Mouse (Mus musculus): Measurements from ENCODE around the gene Nt5c2.

Gene Nt5c2

DNA sequence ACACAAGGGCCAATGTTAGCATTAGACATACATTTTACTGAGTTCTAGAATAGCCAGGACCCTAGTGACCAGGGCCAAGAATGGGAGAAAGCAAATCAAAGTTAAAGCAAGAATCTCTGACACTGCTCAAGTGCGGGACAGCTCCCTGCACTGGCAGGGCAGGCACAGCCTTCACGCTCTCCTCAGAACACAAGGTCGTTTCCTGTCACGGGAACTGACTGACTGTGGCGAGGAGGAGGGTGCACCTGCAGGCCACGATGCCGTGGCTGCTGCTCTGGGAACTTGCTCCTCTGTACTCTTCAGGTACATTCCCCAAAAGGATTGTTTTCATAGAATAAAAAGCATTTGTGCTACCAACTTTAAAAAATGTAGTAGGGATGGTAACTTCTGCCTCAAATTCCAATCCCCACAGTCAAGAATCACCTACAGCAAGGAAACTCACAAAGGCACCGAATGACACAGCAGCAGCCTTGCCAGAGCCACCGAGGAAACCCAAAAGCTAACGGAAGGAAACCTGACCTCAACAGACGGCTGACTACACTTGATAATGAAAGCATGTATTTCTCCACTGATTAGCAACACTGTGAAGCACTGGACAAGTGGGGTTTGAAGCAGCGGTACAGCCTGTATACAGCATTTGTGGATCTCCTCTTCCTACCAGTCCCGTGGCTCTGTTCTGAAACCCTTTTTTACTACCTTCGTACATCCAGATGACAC lies 127.0 kb downstream of the Nt5c2 start:
- peak; percentile 66 to 72 for DNase-seq (ENCODE audit: low spot score in 2 of 2)

DNA sequence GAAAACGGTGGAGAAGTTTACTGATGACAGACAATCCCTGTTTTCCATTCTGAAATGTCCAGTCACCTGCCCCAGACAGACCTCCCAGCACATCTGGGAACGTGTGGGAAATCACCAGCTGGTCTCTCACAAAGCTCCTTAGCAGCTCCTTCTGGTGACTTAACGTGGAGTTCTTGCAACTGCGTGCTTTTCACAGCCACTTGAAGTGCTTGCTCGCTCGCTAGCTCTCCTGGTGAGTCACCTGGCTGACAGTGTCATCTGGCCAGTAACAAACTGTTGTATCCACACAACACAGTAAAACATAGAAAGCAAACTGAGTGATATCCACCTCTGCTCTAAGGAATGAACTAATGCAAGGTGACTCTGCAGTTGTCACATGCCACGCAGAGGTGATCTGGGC lies 128.1 kb downstream of the Nt5c2 start:
- DNase-seq (ENCODE audit: low spot score in 2 of 2), result no peak

DNA sequence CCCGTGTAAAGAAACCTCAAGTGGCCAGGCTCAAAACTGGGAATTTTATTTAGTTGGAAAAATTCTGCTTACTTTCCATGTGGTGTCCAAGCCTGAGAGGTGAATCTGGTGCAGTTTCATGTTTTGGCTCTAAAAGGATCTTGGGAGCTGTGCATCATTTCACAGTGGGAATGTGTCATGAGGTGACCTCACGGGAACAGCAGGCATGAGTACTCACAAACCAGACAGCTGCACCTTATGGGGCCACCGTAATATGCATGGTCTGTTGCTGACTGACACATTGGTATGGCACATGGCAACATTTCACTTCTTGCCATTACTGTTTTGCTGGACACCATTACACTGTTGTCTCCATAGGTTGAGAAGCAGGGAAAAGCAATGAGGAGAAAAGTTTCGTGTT lies 129.6 kb downstream of the Nt5c2 start:
- DNase-seq (ENCODE audit: low spot score in 2 of 2), result no peak

DNA sequence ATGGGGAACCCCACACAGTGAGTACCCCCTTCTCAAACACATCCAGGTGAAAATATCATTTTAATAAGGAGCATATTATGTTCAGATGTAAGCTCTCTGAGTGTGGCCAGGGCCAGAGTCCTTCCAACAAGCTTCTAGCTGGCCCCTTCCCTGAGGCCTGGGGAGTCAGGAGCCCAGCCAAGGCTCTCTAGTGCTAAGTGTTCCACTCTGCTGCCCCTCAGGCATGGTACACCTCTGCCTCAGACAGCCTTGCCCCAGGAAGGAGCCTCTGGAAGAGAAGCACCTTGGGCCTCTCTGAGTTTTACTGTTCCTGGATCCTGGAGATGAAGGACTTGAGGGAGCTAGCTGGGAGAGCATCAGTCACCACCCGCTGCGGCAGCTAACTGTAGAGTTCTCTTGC lies 135.1 kb downstream of the Nt5c2 start:
- DNase-seq (ENCODE audit: low spot score in 2 of 2), result no peak

DNA sequence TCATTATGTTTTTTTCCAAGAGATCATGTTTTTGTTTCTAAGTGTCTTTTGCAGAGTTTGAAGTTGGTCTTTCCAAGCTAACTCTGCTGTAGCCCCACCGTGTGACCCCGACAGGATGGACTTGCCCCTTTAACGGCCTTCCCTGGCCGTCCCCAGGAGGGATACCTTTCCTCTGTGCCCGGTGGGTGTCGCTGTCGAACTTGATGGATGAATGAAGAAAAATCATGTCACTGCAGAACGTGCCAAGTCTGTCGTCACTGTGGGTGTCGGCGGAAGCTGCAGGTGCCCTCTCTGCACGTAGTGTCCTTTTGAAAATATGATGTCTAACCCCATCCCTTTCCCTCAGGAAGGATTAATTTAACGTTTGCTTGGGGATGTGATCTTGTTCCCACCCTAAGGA lies 136.6 kb downstream of the Nt5c2 start:
- DNase-seq (ENCODE audit: low spot score in 2 of 2), result peak; percentile 64

DNA sequence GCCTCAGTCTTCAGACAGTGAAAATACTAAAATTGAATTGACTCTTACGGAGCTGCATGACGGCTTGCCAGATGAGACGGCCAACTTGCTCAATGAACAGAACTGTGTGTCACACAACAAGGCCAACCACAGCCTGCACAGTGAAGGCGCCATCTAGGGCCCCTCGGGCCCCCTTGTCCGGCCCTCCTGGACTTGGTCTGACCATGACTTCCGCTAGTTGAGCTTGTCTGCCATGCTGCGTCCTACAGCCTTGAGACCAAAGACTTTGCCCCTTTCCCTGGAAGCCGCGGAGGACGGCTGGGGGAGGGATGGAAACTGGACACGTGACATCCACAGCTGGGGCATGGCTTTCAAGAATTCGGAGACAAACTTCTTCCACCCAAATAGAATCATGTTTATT lies 137.1 kb downstream of the Nt5c2 start:
- DNase-seq (ENCODE audit: low spot score in 2 of 2), result no peak

DNA sequence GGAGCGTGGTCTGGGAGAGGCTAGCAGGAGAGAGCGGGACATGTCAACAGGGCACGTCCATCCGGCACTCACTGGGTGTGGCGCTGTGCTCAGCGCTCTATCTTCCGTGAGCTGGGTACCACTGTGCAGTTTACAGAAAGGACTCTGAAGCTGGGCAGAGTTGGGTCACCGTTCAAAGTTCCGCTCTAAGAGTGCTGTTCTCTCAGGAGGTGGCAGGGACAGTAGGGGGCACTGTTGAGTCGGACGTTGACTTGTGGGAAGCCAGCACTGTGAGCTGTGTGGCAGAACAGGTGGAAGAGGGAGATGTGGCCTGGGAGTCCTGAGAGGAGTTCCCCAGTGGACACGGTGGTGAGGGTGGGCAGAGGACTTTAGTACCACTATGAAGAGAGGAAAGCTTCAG lies 139.2 kb downstream of the Nt5c2 start:
- peak; percentile 72 to 94 for DNase-seq (ENCODE audit: low spot score in 2 of 2)

DNA sequence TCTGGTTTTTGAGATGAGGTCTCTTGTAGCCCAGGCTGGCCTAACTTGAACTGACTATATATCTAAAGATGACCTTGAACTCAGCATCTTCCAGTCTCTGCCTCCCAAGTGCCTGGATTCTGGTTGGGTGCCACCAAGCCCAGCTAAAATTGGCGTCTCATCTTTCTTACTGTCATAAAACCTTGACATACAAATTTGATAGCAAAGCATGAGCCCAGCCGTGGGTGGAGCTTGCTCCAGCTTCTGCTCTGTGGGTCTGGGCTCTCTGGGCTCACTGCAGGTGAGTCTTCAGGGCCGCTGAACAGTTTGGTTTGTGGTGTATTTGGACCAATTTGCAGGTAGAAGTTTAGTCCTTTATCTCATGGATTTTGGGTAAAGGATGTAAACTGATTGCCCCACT lies 141.0 kb downstream of the Nt5c2 start:
- DNase-seq (ENCODE audit: low spot score in 2 of 2), result no peak

DNA sequence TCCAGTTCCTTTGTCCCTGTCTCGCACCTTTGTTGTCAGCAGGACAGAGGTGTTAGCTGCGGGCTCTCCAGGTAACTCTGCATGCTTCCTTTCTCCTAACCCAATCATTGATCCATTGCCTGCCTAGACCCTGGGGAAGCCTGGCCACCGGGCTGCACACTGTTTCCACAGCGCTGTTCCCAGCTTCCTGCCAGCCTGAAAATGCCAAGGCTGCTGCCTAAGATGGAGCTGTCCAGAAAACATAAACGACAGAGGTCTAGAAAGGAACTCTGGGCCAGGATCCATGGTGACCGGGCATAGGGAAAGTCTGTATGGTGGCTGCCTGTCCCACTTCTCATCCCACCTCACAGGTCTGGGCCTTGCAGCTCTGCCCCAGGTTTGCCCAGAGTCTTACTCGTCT lies 143.3 kb downstream of the Nt5c2 start:
- DNase-seq (ENCODE audit: low spot score in 2 of 2), result no peak

DNA sequence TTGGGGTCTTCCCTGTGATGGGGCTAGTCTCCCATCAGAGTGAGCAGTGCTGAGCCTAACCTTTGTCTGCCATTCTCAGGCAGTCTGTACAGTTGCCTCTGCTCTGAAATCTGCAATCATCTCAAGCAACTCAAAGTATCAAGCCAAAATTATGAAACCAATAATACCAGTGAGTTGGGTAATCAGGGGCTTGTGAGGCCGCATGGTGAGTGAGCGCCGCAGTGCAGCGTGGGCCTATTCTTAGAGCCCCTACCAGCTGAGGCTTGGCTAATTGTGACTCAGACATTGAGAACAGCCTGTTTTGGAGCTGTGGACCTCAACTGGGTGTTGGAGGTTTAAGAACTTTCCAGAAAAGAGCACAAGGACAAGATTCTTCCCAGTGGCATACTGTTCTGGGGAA lies 143.9 kb downstream of the Nt5c2 start:
- no peak for DNase-seq (ENCODE audit: low spot score in 2 of 2)

DNA sequence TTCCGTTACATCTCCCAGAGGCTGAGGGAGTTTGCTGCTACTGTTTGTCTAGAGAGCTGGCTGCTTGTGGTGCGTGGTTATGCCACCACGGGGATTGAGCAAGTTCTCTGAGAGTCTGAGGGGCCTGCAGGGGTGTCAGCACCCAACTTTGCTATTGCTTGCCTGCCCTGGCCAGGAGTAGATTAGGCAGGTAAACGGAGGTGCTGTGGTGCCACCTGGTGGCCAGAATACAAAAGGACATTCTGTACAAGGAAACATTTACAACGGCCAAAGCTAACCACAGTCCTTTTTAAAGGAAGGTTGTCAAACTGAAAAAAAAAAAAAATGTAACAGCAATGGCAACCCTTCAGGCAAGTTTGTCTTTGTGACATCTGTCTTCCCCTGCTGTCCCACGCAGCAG lies 145.4 kb downstream of the Nt5c2 start:
- peak; percentile 63 to 75 for DNase-seq (ENCODE audit: low spot score in 2 of 2)

DNA sequence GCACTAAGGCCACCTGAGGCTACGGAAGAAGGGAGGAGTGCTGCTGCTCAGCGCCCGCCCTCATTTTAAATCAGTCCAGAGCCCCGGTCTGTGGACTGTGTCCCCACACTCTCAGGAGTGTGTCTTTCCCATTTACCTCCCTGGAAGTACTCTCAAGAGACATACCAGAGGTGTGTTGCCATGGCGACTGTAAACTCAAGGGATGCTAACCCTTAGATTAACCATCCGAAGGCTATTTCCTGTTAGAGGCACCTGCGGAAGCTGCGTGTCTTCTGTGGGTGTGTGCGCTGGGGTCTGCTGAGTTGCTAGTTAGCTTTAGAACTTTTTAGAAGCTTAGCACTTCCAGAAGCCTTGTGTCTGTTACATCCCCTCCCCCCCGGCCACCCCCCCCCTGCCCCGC lies 145.9 kb downstream of the Nt5c2 start:
- DNase-seq (ENCODE audit: low spot score in 2 of 2), result peak; percentile 30 to 37

DNA sequence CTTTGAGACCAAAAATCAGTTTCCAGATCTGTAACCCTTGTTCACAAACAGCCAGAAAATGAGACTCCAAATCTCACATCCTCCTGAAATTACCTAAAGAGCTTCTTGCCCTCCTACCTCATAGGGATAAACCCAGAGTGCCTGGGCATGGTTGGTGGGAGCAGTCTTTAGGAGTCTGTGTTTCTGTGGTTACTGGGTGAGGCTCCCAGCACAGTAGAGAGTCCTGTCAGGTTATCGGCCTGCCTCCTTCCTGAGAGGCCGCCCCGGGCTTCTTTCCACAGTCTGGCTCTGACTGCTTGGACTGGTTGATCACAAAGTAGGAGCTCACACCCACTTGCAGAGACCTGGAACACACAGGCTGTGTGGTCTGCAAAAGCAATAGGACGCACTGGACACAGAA lies 149.6 kb downstream of the Nt5c2 start:
- DNase-seq (ENCODE audit: low spot score in 2 of 2), result no peak

DNA sequence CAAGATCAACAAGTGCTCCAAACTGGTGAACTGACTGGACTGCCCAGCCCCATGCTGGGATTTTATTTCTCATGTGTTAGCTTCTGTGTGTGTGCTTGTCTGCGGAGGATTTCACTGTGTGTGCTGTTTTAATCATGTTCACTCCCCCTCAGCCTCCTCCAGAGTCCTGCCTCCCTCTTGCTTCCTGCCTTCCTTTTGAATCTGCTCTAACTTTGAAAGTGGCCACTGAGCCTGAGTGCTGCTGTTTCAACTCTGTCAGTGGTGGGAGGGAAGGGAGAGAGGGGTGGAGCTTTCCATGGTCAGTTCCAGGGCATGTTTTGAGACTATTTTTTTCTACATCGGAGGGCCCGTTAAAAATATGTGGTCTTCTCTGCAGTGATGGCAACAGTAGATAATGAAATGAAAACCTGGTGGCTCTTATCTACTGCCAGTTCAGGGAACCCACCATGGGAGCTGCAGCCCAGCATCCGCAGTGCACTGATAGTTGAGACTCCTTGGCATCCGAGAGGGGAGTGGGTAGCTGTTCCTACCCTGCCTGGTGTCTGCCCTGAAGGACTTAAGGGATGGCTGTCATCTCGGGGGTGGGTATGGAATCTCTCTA lies 150.1 kb downstream of the Nt5c2 start:
- DNase-seq (ENCODE audit: low spot score in 2 of 2), result no peak

DNA sequence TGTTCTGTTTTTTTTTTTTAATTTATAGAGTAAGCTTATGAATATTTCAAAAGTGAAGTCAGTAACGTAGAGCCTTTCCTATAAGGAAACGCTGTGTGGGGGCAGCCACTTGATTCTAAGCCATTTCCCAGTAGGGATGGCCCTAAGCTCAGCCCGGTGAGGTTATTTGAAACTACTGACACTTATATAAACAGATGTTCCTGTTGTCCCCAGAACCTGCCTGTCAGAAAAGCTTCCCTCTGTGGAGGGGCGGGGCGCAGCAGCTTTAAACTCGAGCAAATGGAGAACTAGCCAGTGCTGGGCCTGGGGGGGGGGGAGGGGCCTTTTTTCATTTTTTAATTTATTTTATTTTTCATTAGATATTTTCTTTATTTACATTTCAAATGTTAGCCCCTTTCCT lies 150.9 kb downstream of the Nt5c2 start:
- no peak for DNase-seq (ENCODE audit: low spot score in 2 of 2)

DNA sequence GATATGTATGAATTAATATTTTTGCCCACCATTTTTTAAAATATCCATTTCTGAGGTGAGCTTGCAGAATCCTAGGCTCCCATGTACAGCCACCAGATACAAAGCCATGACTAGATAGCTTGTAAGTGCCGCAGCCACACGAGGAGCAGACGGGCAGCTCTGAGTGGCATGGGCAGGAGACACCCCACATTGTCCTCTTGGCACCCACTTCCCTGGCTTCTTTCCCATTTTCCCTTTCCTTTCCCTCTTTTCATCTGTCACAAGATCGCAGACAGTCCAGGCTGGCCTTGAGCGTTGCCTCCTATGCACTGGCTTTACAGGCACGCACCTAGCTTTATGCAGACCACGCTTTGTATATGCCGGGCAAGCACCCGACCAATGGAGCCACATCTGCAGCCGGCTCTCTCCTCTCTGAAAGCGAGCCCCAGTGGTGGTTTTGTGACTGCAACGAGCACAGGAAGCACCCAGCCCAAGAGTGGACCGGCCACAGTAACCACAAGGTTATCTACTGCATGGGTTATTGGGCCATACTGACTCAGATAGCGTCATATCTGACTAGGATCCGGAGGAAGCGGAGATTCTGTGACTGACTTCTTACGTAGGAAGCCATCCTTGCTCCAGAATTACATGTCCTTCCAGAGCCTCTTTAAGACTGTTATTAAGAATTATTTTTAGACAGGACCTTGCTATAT lies 151.6 kb downstream of the Nt5c2 start:
- DNase-seq (ENCODE audit: low spot score in 2 of 2), result no peak

DNA sequence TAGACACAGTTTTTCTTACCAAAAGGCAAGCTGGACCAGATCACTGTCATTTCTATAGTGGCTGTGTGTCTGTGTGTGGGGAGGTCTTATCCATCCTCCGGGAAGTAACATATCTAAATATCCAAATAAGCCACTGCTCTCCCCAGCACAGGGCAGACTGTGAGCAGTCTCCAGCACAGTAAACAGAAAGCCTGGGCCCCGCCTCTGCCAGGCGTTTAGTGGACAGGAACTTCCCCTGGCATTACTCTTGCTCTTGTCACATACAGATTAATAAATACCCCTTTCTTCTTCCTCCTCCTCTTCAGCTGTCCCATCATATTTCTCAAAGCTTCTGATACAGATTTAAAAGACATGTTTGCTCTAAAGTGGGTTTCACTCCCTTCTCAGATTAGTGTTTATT lies 152.4 kb downstream of the Nt5c2 start:
- no peak for DNase-seq (ENCODE audit: low spot score in 2 of 2)

DNA sequence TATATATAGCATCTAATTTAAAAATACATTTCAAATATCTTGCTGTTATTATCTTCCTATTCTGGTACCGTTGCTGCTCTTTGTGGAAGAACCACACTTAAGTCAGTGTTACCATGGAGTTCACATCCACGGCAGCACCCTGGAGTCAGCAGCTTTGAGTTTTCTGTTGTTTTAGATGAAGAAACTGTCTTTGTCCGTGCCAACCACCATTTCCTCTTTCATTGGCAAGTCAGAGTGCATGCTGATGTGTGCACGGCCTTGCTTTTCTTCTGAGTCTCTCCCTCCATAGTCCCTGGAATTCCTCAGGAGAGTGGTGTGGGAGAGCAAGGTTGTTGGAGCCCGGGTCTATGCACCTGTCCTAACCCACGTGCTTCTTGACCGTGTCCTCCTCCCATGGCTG lies 156.8 kb downstream of the Nt5c2 start:
- DNase-seq (ENCODE audit: low spot score in 2 of 2), result no peak

DNA sequence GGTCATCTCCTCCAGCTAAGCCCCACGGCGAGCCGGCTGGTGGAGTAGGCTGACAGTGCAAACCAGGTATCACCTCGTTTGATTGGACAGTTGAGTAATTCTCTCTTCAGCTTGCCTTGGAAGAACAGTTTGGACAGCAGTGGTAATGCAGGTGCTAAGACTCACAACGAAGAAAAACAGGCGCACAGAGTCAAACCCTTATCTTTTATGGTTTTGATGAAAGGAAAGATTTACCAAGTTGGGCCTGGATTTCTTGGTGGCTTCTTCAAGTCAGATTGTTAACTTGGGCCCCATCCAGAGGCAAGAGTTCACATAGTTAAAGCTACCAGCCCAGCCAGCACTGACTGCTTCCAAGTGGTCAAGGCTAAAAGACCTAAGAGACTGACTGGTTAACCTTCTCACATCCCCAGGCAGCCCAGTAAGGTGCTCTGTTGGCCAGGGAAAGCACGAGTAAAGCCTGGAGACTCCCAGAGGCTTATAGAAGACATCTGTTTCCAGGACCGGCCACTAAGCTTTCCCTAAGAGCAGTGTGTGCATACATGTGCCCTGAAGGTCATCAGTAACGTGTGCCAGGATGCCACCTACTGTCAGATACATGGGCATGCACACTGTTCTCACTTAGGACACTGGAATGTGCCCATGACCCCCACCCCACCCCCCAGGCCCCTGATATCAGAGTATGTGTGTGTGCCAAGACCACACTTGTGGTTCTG lies 157.5 kb downstream of the Nt5c2 start:
- DNase-seq (ENCODE audit: low spot score in 2 of 2), result peak in 1 of 2 experiments; percentile 21

DNA sequence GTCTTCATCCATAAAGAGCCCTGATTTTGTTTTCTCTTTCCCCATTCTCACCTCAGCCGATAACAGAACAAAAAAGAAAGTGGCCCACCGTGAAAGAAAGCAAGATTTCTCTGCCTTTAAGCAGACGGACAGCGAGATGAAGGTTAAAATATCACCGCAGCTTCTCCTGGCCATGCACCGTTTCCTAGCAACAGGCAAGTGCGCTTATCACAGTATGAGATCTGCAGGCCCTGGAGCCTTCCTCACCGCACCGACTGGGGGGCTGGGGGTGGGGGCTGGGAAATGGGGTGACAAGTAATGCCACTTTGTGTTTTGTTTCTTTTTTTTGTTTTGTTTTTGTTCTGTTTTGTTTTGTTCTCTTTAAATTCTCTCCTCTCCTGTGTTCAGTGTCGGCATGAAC lies 158.2 kb downstream of the Nt5c2 start:
- DNase-seq (ENCODE audit: low spot score in 2 of 2), result no peak

DNA sequence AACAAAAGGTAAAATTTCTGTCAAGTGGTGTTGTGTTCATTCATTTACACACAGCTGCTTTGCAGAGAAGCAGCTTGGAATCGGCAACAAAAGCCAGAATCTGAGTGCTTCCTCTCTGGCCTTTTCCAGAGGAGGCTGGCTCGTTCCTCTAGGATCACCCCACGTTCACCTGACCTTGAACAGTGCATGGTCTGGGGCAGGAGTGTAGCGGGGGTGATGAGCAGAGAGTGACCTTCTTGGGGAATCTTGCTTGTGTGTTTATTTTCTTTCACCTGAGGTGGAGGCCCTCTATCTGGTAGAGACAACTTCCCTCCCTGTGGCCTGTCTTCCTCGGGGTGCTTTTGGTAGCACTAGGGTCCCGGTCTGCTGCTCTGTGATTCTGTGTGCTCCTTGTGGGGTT lies 158.7 kb downstream of the Nt5c2 start:
- no peak for DNase-seq (ENCODE audit: low spot score in 2 of 2)

DNA sequence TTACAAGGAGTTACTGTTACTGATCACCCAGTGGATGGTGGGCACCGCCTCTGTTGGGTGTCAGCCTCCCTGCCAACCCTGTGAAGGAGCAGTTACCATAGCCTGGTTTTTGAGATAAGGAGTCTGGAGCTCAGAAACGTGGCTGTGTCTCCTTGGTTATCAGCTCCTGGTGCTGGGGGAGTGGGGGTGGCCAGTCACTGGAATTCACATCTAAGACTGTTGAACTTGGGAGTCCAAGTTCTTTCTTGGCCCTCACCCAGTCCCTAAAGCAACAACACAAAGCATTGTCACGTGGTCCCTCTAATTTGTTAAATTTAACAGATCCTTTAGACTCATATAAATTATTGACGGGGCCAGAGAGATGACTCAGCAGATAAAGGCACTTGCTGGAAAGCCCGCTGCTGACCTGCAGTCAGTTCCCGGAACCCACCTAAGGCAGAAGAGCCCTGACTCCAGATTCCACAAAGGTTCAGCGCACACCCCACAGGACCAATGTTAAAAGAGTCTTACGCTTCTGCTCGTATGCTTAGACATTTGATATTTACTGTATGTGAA lies 165.4 kb downstream of the Nt5c2 start:
- DNase-seq (ENCODE audit: low spot score in 2 of 2), result no peak

Measured in thymus, postnatal 10 days (tissue).